Mouse (Mus musculus) right cerebral cortex, postnatal 4 days (tissue): ENCODE results near the gene Etl4.
"Not testable (repeated sequence)": the region's sequence is repeated elsewhere in the genome, so short reads cannot be mapped to it uniquely, and the experiment has no call there.

Source experiments
- DNase-seq: peaks from one replicate; pipeline ENCODE4 v3.0.0-alpha.2; 2022

Gene Etl4

DNA sequence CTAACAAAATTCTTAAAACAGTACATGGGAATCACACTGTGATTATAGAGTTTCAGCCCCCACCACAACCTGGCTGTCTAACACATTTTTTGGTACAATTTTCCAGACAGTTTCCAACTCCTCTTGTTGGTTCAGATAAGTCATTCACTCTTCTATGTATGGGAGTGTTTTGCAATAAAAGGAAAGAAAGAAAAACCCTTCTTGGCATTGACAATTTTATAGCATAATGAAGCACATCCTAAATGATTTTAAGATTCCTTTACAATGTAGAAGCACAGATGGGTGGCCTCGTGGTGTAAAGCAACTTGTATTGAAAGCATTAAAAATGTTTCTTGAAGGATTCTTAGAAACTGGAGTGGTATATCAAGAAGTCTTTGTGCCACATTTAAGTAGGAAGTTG lies 415.4 kb downstream of the Etl4 start:
- DNase-seq, result no peak

GRCm38 (mm10) chr2:20336176-20336575 lies 426.6 kb downstream of the Etl4 start:
- DNase-seq, result no peak

DNA sequence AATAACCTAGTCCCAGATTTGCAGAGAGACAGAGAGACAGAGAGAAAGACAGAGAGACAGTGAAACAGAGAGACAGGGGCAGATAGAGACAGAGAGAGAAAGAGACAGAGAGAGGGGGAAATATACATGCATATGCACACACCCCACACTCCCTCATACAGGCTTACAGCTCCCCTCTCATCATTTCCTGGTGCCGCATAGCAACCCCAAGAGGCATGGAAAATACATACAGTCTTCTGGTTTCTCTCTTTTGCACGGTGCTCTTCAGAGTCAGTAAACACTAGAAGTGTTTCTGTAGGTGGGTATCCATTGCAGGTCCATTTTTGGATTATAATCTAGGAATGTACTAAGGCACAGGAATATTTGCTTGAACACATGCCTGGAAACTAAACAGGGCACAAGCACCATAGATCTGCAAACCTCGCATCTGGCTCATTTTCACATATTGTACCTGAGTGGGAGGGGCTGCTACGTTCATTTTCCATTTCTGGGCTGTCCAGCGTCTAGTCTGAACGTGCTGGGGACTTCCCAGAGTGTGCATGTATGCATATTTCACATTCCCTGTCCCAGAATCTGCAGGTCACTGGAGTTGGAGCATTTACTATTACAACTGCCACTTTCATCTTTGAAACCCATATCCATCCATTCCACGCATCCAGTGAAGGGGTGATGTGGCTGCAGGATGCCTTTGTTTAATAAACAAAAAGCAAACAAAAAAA lies 429.6 kb downstream of the Etl4 start:
- DNase-seq, result no peak

- no peak for DNase-seq
These were observed 430.3 kb downstream of the Etl4 start for GRCm38 (mm10) chr2:20339919-20340318.

GRCm38 (mm10) chr2:20346873-20347272 lies 437.3 kb downstream of the Etl4 start:
- DNase-seq, result no peak

- DNase-seq, result no peak
These were observed 439.7 kb downstream of the Etl4 start for GRCm38 (mm10) chr2:20349268-20349667.

DNA sequence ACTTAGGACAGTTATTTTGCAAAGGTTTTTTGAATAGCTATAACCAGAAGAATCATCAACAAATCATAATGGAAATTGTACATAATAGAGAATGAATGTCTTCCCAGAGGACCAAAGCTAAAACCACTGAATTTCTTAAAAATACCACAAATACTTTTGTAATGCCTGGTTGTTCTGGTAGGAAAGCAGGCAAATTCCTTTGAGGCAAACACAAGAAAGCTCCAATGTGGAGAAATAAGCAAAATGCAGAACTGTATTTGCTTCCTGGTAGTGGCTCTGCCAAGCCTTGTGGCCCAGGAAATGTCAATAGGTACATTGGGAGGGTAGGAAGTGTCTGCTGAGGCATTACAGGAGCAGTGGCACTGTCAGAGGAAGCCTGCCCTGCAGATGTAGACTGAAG lies 443.2 kb downstream of the Etl4 start:
- no peak for DNase-seq

DNA sequence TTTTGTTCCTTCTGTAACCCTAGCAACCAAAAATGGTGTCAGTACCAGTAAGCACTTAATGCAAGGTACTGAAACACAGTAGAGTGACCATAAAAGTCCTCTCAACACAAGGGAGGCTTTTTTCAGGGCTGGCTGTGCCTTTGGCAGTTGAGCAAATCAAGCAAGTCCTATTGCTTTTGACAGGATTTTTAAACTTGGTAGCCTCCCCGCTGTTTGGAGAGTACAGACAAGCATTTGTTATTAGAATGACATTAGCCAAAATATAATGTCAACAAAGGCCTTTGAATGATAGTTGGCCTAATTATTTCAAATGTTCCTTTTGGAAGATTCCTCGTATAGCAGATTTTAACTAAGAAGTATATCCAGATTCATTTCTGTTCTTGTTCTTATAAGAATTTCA lies 467.4 kb downstream of the Etl4 start:
- no peak for DNase-seq

DNA sequence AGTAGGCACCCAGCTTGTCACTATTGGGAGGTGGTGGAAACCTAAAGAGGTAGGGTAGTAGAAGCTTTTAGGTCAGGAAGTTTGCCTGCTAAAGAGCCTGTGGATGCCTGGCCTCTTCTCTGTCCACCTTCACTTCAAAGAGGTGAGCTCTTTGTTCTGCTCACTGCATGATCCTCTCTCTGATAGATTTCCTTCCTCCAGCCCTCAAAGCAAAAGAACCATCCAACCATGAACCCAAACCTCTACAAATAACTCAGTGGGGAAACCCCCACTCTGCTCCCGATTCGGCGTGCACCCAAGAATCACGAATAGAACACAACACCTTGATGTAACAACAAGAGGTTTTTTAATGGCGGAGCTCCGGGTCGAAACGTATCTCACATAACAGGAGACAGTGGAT lies 471.3 kb downstream of the Etl4 start:
- not testable (repeated sequence) for DNase-seq

DNA sequence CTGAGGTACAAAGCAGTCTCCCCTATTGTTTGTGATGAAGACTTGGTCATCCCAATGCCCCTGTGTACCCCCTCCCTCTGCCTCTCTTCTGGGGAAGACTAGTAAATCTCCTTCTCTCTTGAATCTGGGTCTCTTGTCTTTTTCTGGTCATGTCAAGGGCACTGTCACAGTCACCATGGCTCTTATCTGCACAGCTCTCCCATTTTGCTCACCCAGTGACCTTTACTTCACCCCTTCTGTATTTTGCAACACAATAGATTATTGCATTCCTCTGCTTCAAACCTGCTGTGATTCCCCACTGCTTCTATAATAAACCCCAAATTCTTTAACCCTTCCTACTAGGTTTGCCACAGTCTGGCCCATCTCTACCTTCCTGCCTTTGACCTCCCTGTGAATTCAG lies 484.5 kb downstream of the Etl4 start:
- DNase-seq, result no peak

GRCm38 (mm10) chr2:20396978-20397377 lies 487.4 kb downstream of the Etl4 start:
- no peak for DNase-seq

DNA sequence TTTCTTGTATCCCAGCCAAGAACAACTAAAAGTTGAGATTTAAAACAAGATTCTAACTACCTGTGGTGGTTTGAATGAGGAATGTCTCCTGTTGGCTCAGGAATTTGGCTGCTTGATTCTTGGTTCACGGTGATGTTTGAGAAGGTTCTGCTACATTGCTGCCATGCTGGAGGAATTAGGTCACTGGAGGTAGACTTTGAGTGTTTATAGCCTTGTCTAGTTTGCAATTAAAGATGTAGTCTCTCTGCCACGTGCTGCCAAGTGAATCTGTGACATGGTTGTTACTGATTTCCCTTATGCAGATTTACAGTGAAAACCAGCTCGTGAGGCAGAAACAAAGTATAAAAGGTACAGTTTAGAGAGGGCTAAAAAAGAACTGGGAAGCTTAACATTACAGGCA lies 491.0 kb downstream of the Etl4 start:
- DNase-seq, result no peak

DNA sequence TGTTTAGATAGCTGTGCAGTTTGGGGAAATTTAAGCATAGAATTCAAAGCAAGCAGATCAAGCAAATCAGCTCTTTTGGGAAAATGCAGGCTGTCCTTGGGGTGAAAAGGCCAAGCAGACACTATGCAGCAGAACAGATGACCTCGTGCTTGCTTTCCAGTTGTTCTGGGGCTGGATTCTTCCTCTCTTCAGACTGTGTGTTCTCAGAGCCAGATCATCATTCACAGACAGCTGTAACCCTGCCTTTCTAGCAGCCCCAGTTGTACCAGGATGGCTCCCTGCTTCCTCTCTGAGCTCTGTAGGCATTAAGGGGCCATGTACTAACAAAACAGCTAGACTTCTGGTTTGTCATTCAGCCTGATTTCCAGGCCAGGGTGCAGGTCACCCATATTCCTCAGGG lies 494.8 kb downstream of the Etl4 start:
- no peak for DNase-seq

- DNase-seq, result no peak
These were observed 497.5 kb downstream of the Etl4 start for GRCm38 (mm10) chr2:20407101-20407500.

DNA sequence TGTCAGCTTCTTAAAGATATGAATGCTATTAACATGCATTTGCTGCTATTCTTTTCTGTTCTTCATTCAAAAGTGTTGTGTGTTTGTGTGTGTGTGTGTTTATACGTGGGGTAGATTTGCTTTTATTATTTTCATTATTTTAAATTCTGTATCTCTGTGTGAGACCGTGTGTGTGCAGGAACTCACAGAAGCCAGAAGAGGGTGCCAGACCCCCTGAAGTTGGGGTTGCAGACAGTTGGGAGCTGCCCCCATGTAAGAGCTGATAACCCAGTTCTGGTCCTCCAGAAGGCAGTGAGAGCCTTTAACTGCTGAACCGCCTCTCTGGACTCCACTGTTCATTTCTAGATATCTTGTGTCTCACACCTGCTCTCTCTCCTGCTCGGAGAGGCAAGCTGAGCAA lies 505.3 kb downstream of the Etl4 start:
- DNase-seq, result no peak

GRCm38 (mm10) chr2:20416934-20417614 lies 507.5 kb downstream of the Etl4 start:
- no peak for DNase-seq

DNA sequence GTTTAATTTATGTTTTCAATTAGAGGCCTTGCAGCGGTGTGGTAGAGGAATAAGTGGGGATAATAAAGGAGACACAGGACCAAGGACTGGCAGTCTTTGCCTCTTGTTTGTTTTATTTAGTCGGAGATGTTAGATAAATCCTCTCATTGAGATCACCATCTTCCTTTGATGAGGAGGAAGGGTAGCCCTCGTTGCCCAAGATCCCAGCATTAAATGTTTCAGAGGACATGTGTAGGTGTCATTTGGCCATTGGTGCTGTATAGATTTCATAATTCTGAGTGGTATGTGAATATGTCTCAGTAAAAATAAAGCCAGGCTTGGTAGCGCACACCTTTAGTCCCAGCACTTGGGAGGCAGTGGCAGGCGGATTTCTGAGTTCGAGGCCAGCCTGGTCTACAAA lies 508.4 kb downstream of the Etl4 start:
- no peak for DNase-seq

GRCm38 (mm10) chr2:20419975-20420374 lies 510.4 kb downstream of the Etl4 start:
- no peak for DNase-seq

- no peak for DNase-seq
These were observed 512.7 kb downstream of the Etl4 start for GRCm38 (mm10) chr2:20422275-20422674.

DNA sequence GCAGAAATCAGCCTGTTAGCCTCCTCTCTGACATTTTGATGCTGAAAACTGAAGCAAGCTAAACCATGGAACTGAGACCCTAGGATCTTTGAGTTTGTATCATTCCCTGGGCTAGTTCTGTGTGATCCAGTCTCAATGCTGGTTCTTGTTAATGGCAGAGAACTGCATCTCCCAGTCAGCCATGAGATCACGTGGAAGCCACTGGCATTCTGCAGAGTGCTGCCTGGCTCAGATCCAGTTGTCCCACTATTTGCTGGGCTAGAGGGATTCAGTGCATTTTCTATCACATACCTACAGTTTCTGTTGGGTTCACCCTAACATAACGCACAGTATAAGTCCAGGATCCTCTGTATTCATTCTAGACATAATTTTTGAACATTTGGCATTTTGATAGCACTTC lies 524.1 kb downstream of the Etl4 start:
- DNase-seq, result no peak

GRCm38 (mm10) chr2:20435530-20435929 lies 526.0 kb downstream of the Etl4 start:
- DNase-seq, result no peak

DNA sequence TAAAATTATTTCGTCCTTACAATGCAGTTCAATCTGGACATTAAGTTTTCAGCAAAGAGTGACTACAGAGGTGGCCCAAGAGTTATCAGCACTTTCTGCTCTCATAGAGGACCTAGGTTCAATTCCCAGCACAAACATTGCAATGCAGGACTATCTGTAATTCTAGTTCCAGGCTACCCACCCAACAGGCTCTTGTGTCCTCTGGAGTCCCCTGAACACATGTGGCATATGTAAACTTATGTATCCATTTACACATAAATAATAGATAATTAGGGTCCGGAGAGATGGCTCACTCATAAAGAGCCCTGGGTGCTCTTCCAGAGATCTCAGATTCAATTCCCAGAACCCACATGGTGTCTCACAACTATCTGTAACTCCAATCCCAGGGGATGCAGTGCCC lies 533.2 kb downstream of the Etl4 start:
- DNase-seq, result no peak

DNA sequence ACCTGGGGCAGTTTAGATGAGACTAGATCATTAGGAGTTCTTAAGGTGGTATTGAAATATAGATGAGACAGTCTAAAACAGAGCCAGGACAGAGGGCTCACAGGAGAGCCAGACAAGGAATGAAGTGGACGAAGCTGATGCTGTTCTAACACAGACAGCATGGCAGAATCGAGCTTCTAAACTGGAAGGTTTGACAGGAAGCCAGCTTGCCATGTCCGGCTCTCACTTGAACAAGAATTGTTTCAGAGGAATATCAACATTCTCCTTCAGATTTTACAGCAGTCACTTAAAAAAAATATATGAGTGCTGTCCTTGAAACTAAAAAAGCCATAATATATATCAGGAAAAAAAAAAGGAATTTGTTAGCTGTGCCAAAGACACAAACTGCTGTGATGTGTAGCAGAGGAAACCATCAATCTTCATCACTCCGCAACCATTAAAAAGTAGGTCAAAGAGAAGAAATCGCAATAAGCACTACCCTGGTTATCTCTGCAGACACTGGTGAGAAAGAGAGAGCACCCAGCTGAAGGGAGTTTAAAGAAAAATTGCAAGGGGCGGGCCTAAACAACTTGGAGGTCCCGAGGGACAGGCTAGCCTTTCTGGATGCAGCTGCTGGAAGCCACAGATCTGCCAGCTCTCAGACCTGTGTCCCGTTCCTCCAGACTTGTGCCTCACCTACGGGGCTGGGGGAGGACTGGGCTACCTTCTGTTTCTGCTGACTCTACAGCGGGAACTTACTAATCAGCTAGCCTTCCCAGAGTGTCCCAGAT lies 534.3 kb downstream of the Etl4 start:
- no peak for DNase-seq
